Mouse (Mus musculus) heart, embryonic 12.5 days (tissue): ENCODE data around the gene Trim25. TPM values are rescaled to one million over a fixed set of nuclear protein-coding genes. Genes with fewer than 3 reads are reported as not detected.

Experiments
- ATAC-seq: fragments of 200-750 bp; cut with Nextera tagmentation; 2 replicates; pipeline ENCODE4 v1.8.0; 2017; ENCODE audit warnings: moderate TSS enrichment, moderate library complexity; ENCODE audit not compliant: insufficient number of reproducible peaks, low FRiP score
- H3K27ac ChIP-seq: fragments of 300-500 bp; sonication (generic); 2 replicates; pipeline ENCODE4 v1.5.1; 2016; ENCODE audit warnings: mild to moderate bottlenecking, moderate library complexity; ENCODE audit not compliant: poor library complexity, severe bottlenecking
- H3K27me3 ChIP-seq: fragments of 300-500 bp; sonication (generic); replicated peaks from 2 replicates; pipeline ENCODE4 v1.6.1; 2016; ENCODE audit warnings: mild to moderate bottlenecking, moderate library complexity
- H3K36me3 ChIP-seq: fragments of 300-500 bp; sonication (generic); 2 replicates; pipeline ENCODE4 v1.6.1; 2016; ENCODE audit warnings: mild to moderate bottlenecking, moderate library complexity
- H3K4me1 ChIP-seq: fragments of 300-500 bp; sonication (generic); replicated peaks from 2 replicates; pipeline ENCODE4 v1.6.1; 2016; ENCODE audit warnings: mild to moderate bottlenecking
- H3K4me2 ChIP-seq: fragments of 300-500 bp; sonication (generic); 2 replicates; pipeline ENCODE4 v1.6.1; 2016; ENCODE audit warnings: mild to moderate bottlenecking, moderate library complexity
- H3K4me3 ChIP-seq: fragments of 300-500 bp; sonication (generic); 2 replicates; pipeline ENCODE4 v1.5.1; 2016; ENCODE audit warnings: mild to moderate bottlenecking
- H3K9ac ChIP-seq: fragments of 300-500 bp; sonication (generic); 2 replicates; pipeline ENCODE4 v1.6.1; 2016; ENCODE audit warnings: mild to moderate bottlenecking, moderate library complexity
- H3K9me3 ChIP-seq: fragments of 300-500 bp; sonication (generic); replicated peaks from 2 replicates; pipeline ENCODE4 v1.6.1; 2016; ENCODE audit warnings: mild to moderate bottlenecking, moderate library complexity
- WGBS: fragments of 180-500 bp; shearing (Covaris S2); methylation state at CpG from one replicate; pipeline ENCODE4 v1.1.7; 2016; 5-methylcytosine and 5-hydroxymethylcytosine counted together
- polyA plus RNA-seq: library from polyadenylated mRNA; unstranded; fragments of >200 nt; fragmentation: Nextera tagmentation; extraction: Ambion mirVana; gene quantifications from 2 replicates; pipeline ENCODE4 v1.2.1, GENCODE M21; 2016

The Trim25 gene
- polyA plus RNA-seq, 1 experiment from 2014 or later: 15.3 TPM

- no peaks in the 10 kb centered on the region for H3K36me3 ChIP-seq
- no peaks in the 10 kb centered on the region for H3K9me3 ChIP-seq
- ATAC-seq: no peak; the same call in 1 of the 2 replicates
- H3K27ac ChIP-seq: no peak within 1 kb of the TSS
- H3K4me2 ChIP-seq: no peak within 1 kb of the TSS
- H3K4me3 ChIP-seq: no peak within 1 kb of the TSS
- no peaks in the 10 kb centered on the region for H3K27me3 ChIP-seq
- 34% methylated on average over 2 of the region's 2 CpGs for WGBS
- H3K9ac ChIP-seq: no peak within 1 kb of the TSS
- H3K4me1 ChIP-seq: peaks cover 10% of the 10 kb centered on the region
Observed at GRCm38 (mm10) chr11:88970202-88970732, 28.9 kb upstream of the Trim25 start, which contains the start of gene Coil. Gene Coil, plus strand, starts transcription at chr11:88970252.

- H3K27me3 ChIP-seq: no peaks in the 10 kb centered on the region
- 2% methylated on average over 61 of the region's 62 CpGs for WGBS
- H3K36me3 ChIP-seq: no peaks in the 10 kb centered on the region; the same call in 1 of the 2 replicates
- no peaks in the 10 kb centered on the region for H3K9me3 ChIP-seq
- H3K4me2 ChIP-seq: peak overlapping the region; percentile 92
- H3K4me3 ChIP-seq: peak overlapping the region; percentile 88
- peaks cover 10% of the 10 kb centered on the region for H3K4me1 ChIP-seq
- H3K9ac ChIP-seq: peak overlapping the region; percentile 85
- peak overlapping the region; percentile 75 for H3K27ac ChIP-seq
- ATAC-seq: peak; percentile 79
Observed at GRCm38 (mm10) chr11:88973776-88974701, 25.1 kb upstream of the Trim25 start.

GRCm38 (mm10) chr11:88976320-88976719, 22.9 kb upstream of the Trim25 start:
- no peak for ATAC-seq
- no peak overlapping the region for H3K4me2 ChIP-seq
- 94% methylated on average over 2 of the region's 2 CpGs for WGBS
- no peaks in the 10 kb centered on the region for H3K27me3 ChIP-seq
- no peak overlapping the region for H3K9ac ChIP-seq
- peaks cover 10% of the 10 kb centered on the region for H3K4me1 ChIP-seq
- no peaks in the 10 kb centered on the region for H3K9me3 ChIP-seq
- no peak overlapping the region for H3K4me3 ChIP-seq
- H3K36me3 ChIP-seq: peaks cover 5% of the 10 kb centered on the region; the same call in 1 of the 2 replicates
- no peak overlapping the region for H3K27ac ChIP-seq

- no peak for ATAC-seq
Observed at GRCm38 (mm10) chr11:88977188-88977587, 22.0 kb upstream of the Trim25 start.

GRCm38 (mm10) chr11:88981337-88981736, 17.8 kb upstream of the Trim25 start:
- H3K9me3 ChIP-seq: no peaks in the 10 kb centered on the region
- H3K27ac ChIP-seq: no peak overlapping the region
- 81% methylated on average over 8 of the region's 8 CpGs for WGBS
- ATAC-seq: no peak
- H3K27me3 ChIP-seq: no peaks in the 10 kb centered on the region
- no peak overlapping the region for H3K4me3 ChIP-seq
- no peaks in the 10 kb centered on the region for H3K4me1 ChIP-seq
- peaks cover 48% of the 10 kb centered on the region for H3K36me3 ChIP-seq
- H3K4me2 ChIP-seq: no peak overlapping the region
- H3K9ac ChIP-seq: no peak overlapping the region

More at GRCm38 (mm10) chr11:88977188-88977587, 22.0 kb upstream of the Trim25 start:
- Histone ChIP-seq H3K9ac (no peak overlapping the region), H3K36me3 (peaks cover 14% of the 10 kb centered on the region), H3K4me2 (no peak overlapping the region), H3K27ac (no peak overlapping the region), H3K4me3 (no peak overlapping the region), H3K4me1 (peaks cover 10% of the 10 kb centered on the region), H3K27me3 (no peaks in the 10 kb centered on the region), H3K9me3 (no peaks in the 10 kb centered on the region)
- 86% methylated on average over 5 of the region's 5 CpGs for WGBS

- ATAC-seq: no peak
- Histone ChIP-seq H3K9ac (no peak overlapping the region), H3K4me1 (no peaks in the 10 kb centered on the region), H3K27me3 (no peaks in the 10 kb centered on the region), H3K4me3 (no peak overlapping the region), H3K36me3 (peaks cover 60% of the 10 kb centered on the region), H3K27ac (no peak overlapping the region), H3K4me2 (no peak overlapping the region), H3K9me3 (no peaks in the 10 kb centered on the region)
- WGBS: 84% methylated on average over 10 of the region's 10 CpGs
Observed at GRCm38 (mm10) chr11:88986616-88987015, 12.6 kb upstream of the Trim25 start.

- H3K27ac ChIP-seq: no peak overlapping the region
- no peak for ATAC-seq
- no peaks in the 10 kb centered on the region for H3K4me1 ChIP-seq
- no peak overlapping the region for H3K4me3 ChIP-seq
- 76% methylated on average over 5 of the region's 5 CpGs for WGBS
- H3K27me3 ChIP-seq: no peaks in the 10 kb centered on the region
- H3K9ac ChIP-seq: no peak overlapping the region
- H3K36me3 ChIP-seq: peaks cover 39% of the 10 kb centered on the region
- H3K4me2 ChIP-seq: no peak overlapping the region
- H3K9me3 ChIP-seq: no peaks in the 10 kb centered on the region
Observed at GRCm38 (mm10) chr11:88988956-88989355, 10.2 kb upstream of the Trim25 start.

GRCm38 (mm10) chr11:88989530-88989929, 9.6 kb upstream of the Trim25 start:
- no peaks in the 10 kb centered on the region for H3K27me3 ChIP-seq
- peaks cover 33% of the 10 kb centered on the region for H3K36me3 ChIP-seq
- H3K4me1 ChIP-seq: no peaks in the 10 kb centered on the region
- no peaks in the 10 kb centered on the region for H3K9me3 ChIP-seq
- no peak overlapping the region for H3K4me3 ChIP-seq
- no peak overlapping the region for H3K27ac ChIP-seq
- 62% methylated on average over 5 of the region's 5 CpGs for WGBS
- H3K9ac ChIP-seq: no peak overlapping the region
- no peak for ATAC-seq
- no peak overlapping the region for H3K4me2 ChIP-seq

GRCm38 (mm10) chr11:88993186-88993585, 6.0 kb upstream of the Trim25 start:
- Histone ChIP-seq H3K9me3 (no peaks in the 10 kb centered on the region), H3K27ac (no peak overlapping the region), H3K4me3 (no peak overlapping the region), H3K4me1 (no peaks in the 10 kb centered on the region), H3K4me2 (no peak overlapping the region), H3K36me3 (peaks cover 15% of the 10 kb centered on the region), H3K27me3 (no peaks in the 10 kb centered on the region), H3K9ac (no peak overlapping the region)
- no peak for ATAC-seq
- 50% methylated on average over 7 of the region's 7 CpGs for WGBS

GRCm38 (mm10) chr11:88993625-88994024, 5.6 kb upstream of the Trim25 start:
- H3K4me2 ChIP-seq: no peak overlapping the region
- peak; percentile 60; the same call in 1 of the 2 replicates for ATAC-seq
- H3K4me3 ChIP-seq: no peak overlapping the region
- H3K27me3 ChIP-seq: no peaks in the 10 kb centered on the region
- no peaks in the 10 kb centered on the region for H3K9me3 ChIP-seq
- peaks cover 12% of the 10 kb centered on the region for H3K36me3 ChIP-seq
- no peak overlapping the region for H3K27ac ChIP-seq
- 12% methylated on average over 5 of the region's 5 CpGs for WGBS
- no peaks in the 10 kb centered on the region for H3K4me1 ChIP-seq
- no peak overlapping the region for H3K9ac ChIP-seq

GRCm38 (mm10) chr11:88994492-88994891, 4.7 kb upstream of the Trim25 start:
- Histone ChIP-seq H3K4me3 (no peak overlapping the region), H3K9ac (no peak overlapping the region), H3K9me3 (no peaks in the 10 kb centered on the region), H3K36me3 (peaks cover 12% of the 10 kb centered on the region), H3K27me3 (no peaks in the 10 kb centered on the region), H3K4me1 (no peaks in the 10 kb centered on the region), H3K4me2 (no peak overlapping the region), H3K27ac (no peak overlapping the region)
- no peak for ATAC-seq
- 90% methylated on average over 7 of the region's 7 CpGs for WGBS
